Mouse (Mus musculus): ENCODE measurements at regions not wholly inside any gene's neighbourhood (a gene's known extent, or its start where the extent isn't known, plus 50 kb on each side); places are given as distances from the start of the nearest gene placed in this dataset.

DNA sequence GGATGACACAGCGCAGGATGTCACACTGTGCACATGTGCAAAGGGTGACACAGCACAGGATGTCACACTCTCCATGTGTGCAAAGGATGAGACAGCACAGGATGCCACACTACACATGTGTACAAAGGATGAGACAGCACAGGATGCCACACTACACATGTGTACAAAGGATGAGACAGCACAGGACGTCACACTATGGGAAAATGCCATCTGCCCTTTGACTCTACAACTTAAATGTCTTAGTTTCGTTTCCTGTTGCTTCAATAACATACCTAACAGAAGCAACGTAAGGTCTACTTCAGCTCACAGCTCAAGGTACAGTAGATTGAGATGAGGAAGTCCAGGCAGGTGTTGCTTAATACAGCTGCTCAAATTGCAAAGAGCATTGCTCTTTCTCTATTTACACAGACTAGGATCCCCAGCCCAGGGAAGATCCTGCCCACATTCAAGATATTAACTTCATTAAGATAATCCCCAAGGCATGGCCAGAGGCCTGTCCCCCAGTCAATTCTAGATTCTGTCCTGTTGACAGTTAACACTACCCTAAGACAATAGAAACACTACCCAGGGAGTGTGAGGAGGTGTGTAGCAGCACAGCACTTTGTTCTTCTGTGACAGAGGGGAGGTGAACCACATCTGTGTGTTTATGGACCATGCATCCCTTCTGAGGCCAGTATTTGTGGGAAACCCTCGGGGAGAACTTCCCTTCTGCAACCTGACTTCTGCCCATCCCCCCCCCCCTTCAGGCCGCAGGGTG lies 97.0 kb downstream of the Psmg1 start:
- peak; percentile 63 for ATAC-seq (replicated peaks; ENCODE audit: low read depth, poor library complexity, severe bottlenecking)

- ATAC-seq (replicated peaks; ENCODE audit: low read depth, poor library complexity, severe bottlenecking): no peak
Measured at GRCm38 (mm10) chr16:95892356-95892755, 98.4 kb downstream of the Psmg1 start.

- ATAC-seq (replicated peaks; ENCODE audit: low read depth, poor library complexity, severe bottlenecking): no peak
Measured at GRCm38 (mm10) chr16:95886131-95886530, 104.6 kb downstream of the Psmg1 start.

DNA sequence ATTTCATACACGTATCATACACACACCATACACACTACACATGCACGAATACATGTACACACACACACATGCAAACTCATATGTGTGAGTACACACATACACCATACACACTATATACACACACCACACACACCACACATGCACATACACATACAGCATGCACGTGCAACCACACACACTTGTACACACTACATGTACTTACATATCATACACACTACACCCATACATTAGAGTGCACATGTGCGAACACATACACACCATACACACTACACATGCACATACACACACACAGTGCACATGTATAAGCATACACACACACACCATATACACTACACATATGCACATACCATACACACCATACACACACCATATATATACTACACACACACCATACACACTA lies 117.5 kb downstream of the Psmg1 start:
- ATAC-seq (replicated peaks; ENCODE audit: low read depth, poor library complexity, severe bottlenecking): no peak

DNA sequence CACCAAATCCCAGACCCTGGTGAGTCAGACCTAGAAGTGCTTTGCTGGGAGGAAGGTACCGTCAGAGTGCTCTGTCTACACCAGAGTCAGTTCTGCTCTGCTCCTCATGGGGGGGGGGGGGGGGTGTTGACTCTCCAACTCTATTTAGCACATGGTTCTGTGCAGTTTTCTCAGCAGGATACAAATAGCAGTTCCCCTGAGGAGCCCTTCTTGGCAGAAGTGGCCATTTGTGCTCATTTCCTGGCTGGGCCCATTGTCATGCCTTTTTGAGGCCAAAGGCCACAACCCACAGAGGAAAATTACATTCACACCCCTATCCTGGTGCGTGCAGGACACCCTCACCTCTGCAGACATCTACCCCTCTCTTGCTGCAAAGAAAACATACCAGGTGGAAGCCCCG lies 118.3 kb downstream of the Psmg1 start:
- ATAC-seq (replicated peaks; ENCODE audit: low read depth, poor library complexity, severe bottlenecking): no peak

DNA sequence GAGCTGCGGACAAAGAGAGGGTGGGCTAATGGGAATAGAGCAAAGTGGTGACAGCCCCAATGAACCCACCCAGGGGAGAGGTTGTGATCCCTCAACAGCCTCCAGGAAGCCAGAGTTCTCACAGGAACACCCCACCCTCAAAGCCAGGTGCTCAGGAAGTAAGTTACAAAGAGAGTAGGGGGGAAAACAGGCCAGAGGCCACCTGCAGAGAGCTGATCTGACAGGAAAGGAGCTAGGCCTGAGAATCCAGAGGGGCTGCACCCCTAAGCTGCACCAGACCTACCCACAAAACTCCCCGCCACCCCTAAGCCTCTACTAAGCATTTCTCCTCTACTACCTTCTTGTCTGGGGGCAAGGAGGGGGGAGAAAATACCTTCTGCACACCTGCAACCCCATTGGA lies 120.5 kb downstream of the Psmg1 start:
- no peak for ATAC-seq (replicated peaks; ENCODE audit: low read depth, poor library complexity, severe bottlenecking)

GRCm38 (mm10) chr16:95869501-95869900 lies 121.3 kb downstream of the Psmg1 start:
- no peak for ATAC-seq (replicated peaks; ENCODE audit: low read depth, poor library complexity, severe bottlenecking)

- no peak for ATAC-seq (replicated peaks; ENCODE audit: low read depth, poor library complexity, severe bottlenecking)
Measured at GRCm38 (mm10) chr16:95868896-95869295, 121.9 kb downstream of the Psmg1 start.

GRCm38 (mm10) chr16:95867516-95867915 lies 123.2 kb downstream of the Psmg1 start:
- no peak for ATAC-seq (replicated peaks; ENCODE audit: low read depth, poor library complexity, severe bottlenecking)

GRCm38 (mm10) chr16:95866866-95867420 lies 123.8 kb downstream of the Psmg1 start:
- no peak for ATAC-seq (replicated peaks; ENCODE audit: low read depth, poor library complexity, severe bottlenecking)

DNA sequence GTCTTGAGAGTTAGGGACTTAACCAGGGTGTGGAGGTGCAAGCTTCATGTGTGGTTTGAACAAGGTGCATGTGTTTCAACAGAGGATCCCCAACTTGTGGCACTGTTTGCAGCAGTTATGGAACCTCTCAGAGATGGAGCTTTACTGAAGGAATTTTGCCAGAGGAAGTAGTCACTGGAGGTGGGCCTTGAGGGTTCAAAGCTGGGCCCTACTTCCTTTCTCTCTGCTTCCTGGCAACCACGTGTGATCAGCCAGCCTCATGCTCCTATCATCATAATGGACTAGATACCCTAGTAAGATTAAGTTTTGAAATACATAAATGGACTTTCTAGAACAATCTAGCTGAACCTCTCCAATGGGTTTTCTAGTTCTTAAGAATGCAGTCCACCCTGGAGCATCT lies 125.2 kb downstream of the Psmg1 start:
- no peak for ATAC-seq (replicated peaks; ENCODE audit: low read depth, poor library complexity, severe bottlenecking)

- no peak for ATAC-seq (replicated peaks; ENCODE audit: low read depth, poor library complexity, severe bottlenecking)
Measured at GRCm38 (mm10) chr16:95864646-95865045, 126.1 kb downstream of the Psmg1 start.

- no peak for ATAC-seq (replicated peaks; ENCODE audit: low read depth, poor library complexity, severe bottlenecking)
Measured at GRCm38 (mm10) chr16:95864106-95864505, 126.7 kb downstream of the Psmg1 start.

- no peak for ATAC-seq (replicated peaks; ENCODE audit: low read depth, poor library complexity, severe bottlenecking)
Measured at GRCm38 (mm10) chr16:95863565-95863964, 127.2 kb downstream of the Psmg1 start.

- peak; percentile 57 for ATAC-seq (replicated peaks; ENCODE audit: low read depth, poor library complexity, severe bottlenecking)
Measured at GRCm38 (mm10) chr16:95862621-95863020, 128.1 kb downstream of the Psmg1 start.

- ATAC-seq (replicated peaks; ENCODE audit: low read depth, poor library complexity, severe bottlenecking): peak; percentile 66
Measured at GRCm38 (mm10) chr16:95861231-95861690, 129.5 kb downstream of the Psmg1 start.

DNA sequence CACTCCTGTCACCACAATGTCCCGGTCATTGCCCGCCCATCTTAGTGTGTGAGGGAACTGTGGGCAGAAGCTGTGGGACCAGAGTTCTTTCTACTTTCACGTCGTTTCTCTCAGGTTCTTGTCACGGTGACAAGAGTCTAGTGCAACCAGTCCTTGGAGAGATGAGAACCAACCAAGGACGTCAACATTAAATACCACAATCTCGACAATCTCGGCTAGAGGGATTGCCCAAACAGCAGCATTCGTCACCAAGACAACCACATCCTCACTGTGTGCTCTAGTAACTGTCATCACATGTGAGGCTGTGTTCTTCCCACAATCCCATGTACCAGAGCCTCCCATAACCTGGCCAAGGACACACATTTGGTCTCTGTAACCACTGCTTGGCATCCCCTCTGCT lies 129.9 kb downstream of the Psmg1 start:
- ATAC-seq (replicated peaks; ENCODE audit: low read depth, poor library complexity, severe bottlenecking): peak; percentile 40

DNA sequence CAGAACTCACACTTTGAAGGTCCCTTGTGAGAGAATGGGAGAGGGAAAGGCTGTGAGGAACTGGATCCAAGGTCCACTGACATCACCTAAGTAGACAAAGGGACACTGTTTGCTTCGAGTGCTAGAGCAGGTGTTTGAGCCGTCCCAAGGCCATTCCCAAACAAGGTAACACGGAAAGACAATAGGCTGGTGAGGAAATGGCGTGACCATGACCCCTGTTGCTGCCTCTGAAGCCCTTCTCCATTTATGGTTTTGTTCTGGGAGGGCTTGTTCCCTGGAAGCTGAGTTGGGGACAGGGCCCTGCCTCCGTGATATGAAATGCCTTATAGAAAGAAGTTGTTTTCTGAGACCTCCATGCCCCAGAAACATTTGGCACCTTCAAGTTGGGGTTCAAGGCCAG lies 130.6 kb downstream of the Psmg1 start:
- no peak for ATAC-seq (replicated peaks; ENCODE audit: low read depth, poor library complexity, severe bottlenecking)

DNA sequence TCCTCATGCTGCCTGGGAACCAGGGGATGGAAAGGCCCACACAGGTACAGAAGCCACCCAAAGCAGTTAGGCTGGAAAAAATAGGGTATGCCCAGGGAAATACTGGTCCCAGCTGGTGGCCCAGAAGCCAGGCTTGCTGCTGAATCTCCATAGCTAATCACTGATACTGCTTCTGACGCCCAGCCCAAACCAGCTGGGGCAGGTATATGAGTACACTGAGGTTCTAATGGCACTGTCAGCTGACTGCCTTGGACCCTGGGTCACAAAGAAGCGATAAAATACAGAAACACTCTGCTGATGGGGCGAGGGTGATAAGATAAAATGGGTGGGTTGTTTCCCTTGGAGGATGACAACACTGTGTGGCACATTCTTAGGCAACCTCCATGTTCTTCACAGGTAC lies 133.4 kb downstream of the Psmg1 start:
- ATAC-seq (replicated peaks; ENCODE audit: low read depth, poor library complexity, severe bottlenecking): no peak

DNA sequence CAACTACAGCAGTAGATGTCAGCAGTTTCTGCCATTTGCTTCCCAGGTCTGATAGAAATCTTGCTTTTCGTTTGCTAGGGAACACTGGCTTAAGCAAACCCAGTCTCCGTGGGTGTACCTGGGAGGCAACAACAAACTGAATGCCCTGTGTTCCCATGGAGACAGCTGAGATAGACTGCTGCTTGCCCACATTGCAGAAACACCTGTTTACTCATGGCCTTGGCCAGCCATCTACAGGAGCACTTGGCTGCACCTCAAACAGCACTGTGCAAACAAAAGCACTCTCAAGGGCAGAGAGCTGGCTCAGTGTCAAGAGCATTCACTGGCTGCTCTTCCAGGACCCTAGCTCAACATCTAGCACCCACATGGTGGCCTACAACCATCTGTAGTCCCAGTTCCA lies 135.5 kb downstream of the Psmg1 start:
- ATAC-seq (replicated peaks; ENCODE audit: low read depth, poor library complexity, severe bottlenecking): no peak

DNA sequence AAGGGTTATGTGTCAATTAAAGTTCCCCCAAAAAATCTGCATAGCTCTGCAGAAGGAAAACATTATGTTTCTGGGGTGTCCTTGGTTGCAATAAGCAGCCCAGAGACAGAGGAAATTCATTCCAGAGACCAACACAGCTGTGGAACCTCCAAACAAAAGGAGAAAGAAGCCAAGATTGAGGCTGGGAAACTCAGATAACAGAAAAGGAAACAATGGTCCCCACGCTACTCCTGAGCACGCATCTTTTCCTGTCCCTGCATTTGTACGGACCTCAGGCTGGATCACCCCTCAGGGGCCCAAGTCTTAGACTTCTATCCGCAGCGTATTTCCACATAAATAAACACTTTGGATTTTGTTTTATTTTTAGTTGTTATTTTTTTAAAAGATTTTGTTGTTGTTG lies 138.9 kb downstream of the Psmg1 start:
- ATAC-seq (replicated peaks; ENCODE audit: low read depth, poor library complexity, severe bottlenecking): no peak

- no peak for ATAC-seq (replicated peaks; ENCODE audit: low read depth, poor library complexity, severe bottlenecking)
Measured at GRCm38 (mm10) chr16:95848555-95849082, 142.1 kb downstream of the Psmg1 start.

Measured in common myeloid progenitor, adult 5-6 weeks (primary cell).